Mouse (Mus musculus): ENCODE measurements around the gene Pard3. TPM values are rescaled to one million over a fixed set of nuclear protein-coding genes. Genes with fewer than 3 reads are reported as not detected.

Pard3 gene
- polyA plus RNA-seq, 1 experiment from 2014 or later, result 21.0 TPM

DNA sequence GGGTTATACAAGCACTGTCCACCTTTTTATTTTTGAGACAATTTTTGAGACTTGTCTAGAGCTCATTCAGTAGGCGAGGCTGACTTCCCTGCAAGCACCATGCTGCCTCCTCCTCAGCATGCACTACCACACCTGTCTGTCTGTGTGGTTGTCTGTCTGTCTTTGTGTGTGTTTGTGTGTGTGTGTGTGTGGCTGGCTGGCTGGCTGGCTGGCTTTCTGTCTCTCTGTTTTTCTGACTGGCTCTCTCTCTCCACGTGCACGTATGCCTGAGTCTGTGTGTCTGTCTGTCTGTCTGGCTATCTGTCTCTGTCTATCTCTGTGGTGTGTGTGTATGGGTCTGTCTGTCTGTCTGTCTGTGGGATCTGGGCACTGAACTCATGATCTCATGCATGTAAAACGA, 199.2 kb downstream of the Pard3 start:
- Histone ChIP-seq H3K9me3 (replicated peaks; ENCODE audit: control insufficient read depth, low read length) (no peaks in the 10 kb centered on the region), H3K4me1 (ENCODE audit: control insufficient read depth, insufficient read depth, low read length) (no peaks in the 10 kb centered on the region), H3K4me3 (replicated peaks; ENCODE audit: low read length) (no peak overlapping the region), H3K36me3 (ENCODE audit: control insufficient read depth, insufficient read depth, low read length) (0 out of 2 replicates have a peak, but pooled peaks cover under 1% of the 10 kb centered on the region), H3K27ac (ENCODE audit: low read length) (no peak overlapping the region), H3K9ac (ENCODE audit: low read length) (no peak overlapping the region), H3K27me3 (ENCODE audit: control insufficient read depth, insufficient read depth, low read length) (no peaks in the 10 kb centered on the region), H3K4me2 (ENCODE audit: low read depth, low read length) (no peak overlapping the region)
- 77% methylated on average over 4 of the region's 4 CpGs for WGBS
- ATAC-seq (ENCODE audit: insufficient read depth, low FRiP score), result no peak

DNA sequence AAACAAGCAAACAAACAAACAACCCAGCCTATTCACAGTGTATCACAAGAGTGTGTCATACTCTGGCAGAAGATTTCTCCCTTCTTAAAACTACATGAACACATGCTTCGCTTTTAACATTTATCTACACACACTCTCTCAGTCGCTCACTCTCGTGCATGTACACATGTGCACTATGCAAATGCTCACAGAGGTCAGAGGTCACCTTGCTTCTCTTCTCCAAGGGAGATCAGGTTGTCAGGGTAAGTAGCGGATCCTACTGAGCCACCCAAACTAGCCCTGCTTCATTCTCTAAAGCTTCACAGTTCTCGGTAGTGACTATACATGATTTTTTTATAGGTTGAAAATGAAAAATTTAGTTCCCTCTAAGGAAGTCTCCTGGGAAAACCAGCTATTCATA, 199.8 kb downstream of the Pard3 start:
- Histone ChIP-seq H3K27ac (ENCODE audit: low read length) (no peak overlapping the region), H3K27me3 (ENCODE audit: control insufficient read depth, insufficient read depth, low read length) (no peaks in the 10 kb centered on the region), H3K4me2 (ENCODE audit: low read depth, low read length) (no peak overlapping the region), H3K9me3 (replicated peaks; ENCODE audit: control insufficient read depth, low read length) (no peaks in the 10 kb centered on the region), H3K4me3 (replicated peaks; ENCODE audit: low read length) (no peak overlapping the region), H3K9ac (ENCODE audit: low read length) (no peak overlapping the region), H3K4me1 (ENCODE audit: control insufficient read depth, insufficient read depth, low read length) (no peaks in the 10 kb centered on the region), H3K36me3 (ENCODE audit: control insufficient read depth, insufficient read depth, low read length) (0 out of 2 replicates have a peak, but pooled peaks cover 2% of the 10 kb centered on the region)
- WGBS, result 72% methylated on average over 5 of the region's 5 CpGs
- ATAC-seq (ENCODE audit: insufficient read depth, low FRiP score), result no peak

DNA sequence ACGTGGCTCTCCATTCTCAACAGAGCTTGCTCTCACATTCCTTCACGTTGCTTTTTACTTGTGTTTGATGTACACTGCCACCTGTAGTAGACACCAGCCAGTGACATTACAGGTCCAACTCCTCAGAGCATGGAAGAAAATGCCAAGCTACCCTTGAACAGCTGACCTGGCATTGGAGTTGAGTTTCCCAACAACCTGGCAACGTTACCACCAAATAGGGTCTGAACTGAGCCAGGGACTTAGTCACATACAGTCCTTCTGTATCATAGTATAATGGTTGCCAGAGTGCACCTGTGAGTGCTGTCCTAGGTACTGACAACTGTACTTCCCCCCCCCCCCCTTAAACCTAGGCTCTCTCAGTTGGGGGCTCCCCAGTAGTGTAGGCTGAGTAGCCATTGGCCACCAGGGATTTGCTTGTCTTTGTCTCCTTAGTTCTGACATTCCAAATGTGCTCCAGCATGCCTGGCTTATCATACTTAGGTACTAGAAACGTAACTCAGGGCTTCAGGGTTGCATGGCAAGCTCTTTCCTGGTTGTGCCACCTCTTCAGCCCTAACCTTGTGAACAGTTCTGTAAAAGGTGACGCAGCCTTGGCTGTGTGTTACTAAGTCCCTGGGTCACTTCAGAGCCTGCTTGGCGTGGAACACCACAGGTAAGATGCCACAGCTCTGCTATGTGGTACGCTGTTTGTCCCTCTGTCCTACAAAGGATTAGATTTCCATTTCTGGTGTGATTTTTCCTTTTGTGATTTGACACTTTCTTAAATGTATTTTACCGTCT, 201.2 kb downstream of the Pard3 start:
- H3K4me1 ChIP-seq (ENCODE audit: control insufficient read depth, insufficient read depth, low read length), result no peaks in the 10 kb centered on the region
- no peak overlapping the region for H3K9ac ChIP-seq (ENCODE audit: low read length)
- H3K4me3 ChIP-seq (replicated peaks; ENCODE audit: low read length), result no peak overlapping the region
- WGBS, result 77% methylated on average over 8 of the region's 8 CpGs
- no peak overlapping the region for H3K27ac ChIP-seq (ENCODE audit: low read length)
- H3K36me3 ChIP-seq (ENCODE audit: control insufficient read depth, insufficient read depth, low read length), result 0 out of 2 replicates have a peak, but pooled peaks cover 2% of the 10 kb centered on the region
- ATAC-seq (ENCODE audit: insufficient read depth, low FRiP score), result no peak
- H3K27me3 ChIP-seq (ENCODE audit: control insufficient read depth, insufficient read depth, low read length), result no peaks in the 10 kb centered on the region
- H3K4me2 ChIP-seq (ENCODE audit: low read depth, low read length), result no peak overlapping the region
- H3K9me3 ChIP-seq (replicated peaks; ENCODE audit: control insufficient read depth, low read length), result no peaks in the 10 kb centered on the region

DNA sequence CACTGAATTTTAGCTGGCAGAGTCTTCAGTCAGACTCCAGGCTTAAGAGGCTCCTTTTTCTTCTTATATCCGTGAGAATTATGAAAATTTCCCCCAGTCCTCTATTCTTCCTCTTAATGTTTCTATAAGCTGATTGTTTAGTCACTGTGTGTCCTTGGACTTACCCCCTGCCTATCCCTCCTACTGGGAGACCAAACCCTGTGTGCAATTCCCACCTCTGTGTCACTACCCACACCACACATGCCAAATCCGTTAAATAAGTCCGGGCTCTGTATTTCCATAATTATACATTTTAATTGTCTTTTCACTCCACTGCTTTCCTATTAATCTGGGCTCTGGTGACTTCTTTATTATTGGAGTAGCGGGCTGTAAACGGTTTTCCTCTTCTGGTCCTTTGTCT, 203.1 kb downstream of the Pard3 start:
- Histone ChIP-seq H3K27me3 (ENCODE audit: control insufficient read depth, insufficient read depth, low read length) (no peaks in the 10 kb centered on the region), H3K27ac (ENCODE audit: low read length) (no peak overlapping the region), H3K4me2 (ENCODE audit: low read depth, low read length) (no peak overlapping the region), H3K4me3 (replicated peaks; ENCODE audit: low read length) (no peak overlapping the region), H3K9ac (ENCODE audit: low read length) (no peak overlapping the region), H3K4me1 (ENCODE audit: control insufficient read depth, insufficient read depth, low read length) (no peaks in the 10 kb centered on the region), H3K36me3 (ENCODE audit: control insufficient read depth, insufficient read depth, low read length) (0 out of 2 replicates have a peak, but pooled peaks cover 2% of the 10 kb centered on the region), H3K9me3 (replicated peaks; ENCODE audit: control insufficient read depth, low read length) (no peaks in the 10 kb centered on the region)
- ATAC-seq (ENCODE audit: insufficient read depth, low FRiP score), result no peak
- WGBS, result 68% methylated on average over 5 of the region's 5 CpGs

DNA sequence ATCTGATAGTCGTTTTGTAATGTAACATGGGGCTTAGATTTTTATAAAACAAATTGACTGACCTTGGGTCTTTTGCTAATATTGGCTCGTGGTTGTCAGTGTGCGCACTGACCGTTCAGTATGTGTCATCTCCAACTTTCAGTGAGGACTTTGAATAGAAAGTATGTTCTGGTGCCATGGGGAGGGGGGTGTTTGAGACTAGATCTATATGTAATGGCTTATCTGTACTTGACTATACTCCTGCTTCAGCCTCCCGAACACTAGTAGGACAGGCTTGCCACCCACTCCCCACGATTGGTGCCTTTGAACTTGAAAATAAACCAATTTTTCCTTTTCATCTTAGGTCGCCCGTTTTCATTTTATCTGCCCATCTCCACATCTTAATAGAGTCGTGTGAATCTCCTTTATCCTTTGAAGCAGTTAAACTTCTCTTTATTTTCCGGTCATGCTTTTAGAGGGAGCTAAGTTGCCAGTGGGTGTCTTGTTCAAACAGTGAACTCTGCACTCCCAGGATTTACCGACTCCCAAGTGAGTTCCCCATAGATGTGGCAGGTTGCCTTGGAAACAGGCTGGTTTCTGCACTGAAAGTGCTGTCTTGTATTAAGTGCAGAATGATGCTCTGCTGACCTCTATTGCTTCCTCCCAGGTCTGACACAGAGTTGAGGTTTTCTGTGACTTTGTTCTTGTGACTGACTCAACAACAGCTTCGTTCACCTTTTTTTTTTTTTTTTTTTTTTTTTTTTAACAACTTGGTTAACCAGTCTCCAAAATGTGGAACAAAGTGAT, 204.7 kb downstream of the Pard3 start:
- H3K4me3 ChIP-seq (replicated peaks; ENCODE audit: low read length), result no peak overlapping the region
- H3K27me3 ChIP-seq (ENCODE audit: control insufficient read depth, insufficient read depth, low read length), result no peaks in the 10 kb centered on the region
- no peak overlapping the region for H3K9ac ChIP-seq (ENCODE audit: low read length)
- no peak overlapping the region for H3K4me2 ChIP-seq (ENCODE audit: low read depth, low read length)
- H3K36me3 ChIP-seq (ENCODE audit: control insufficient read depth, insufficient read depth, low read length), result 0 out of 2 replicates have a peak, but pooled peaks cover 2% of the 10 kb centered on the region
- H3K9me3 ChIP-seq (replicated peaks; ENCODE audit: control insufficient read depth, low read length), result no peaks in the 10 kb centered on the region
- WGBS, result 67% methylated on average over 12 of the region's 12 CpGs
- ATAC-seq (ENCODE audit: insufficient read depth, low FRiP score), result no peak
- H3K4me1 ChIP-seq (ENCODE audit: control insufficient read depth, insufficient read depth, low read length), result no peaks in the 10 kb centered on the region
- H3K27ac ChIP-seq (ENCODE audit: low read length), result no peak overlapping the region

DNA sequence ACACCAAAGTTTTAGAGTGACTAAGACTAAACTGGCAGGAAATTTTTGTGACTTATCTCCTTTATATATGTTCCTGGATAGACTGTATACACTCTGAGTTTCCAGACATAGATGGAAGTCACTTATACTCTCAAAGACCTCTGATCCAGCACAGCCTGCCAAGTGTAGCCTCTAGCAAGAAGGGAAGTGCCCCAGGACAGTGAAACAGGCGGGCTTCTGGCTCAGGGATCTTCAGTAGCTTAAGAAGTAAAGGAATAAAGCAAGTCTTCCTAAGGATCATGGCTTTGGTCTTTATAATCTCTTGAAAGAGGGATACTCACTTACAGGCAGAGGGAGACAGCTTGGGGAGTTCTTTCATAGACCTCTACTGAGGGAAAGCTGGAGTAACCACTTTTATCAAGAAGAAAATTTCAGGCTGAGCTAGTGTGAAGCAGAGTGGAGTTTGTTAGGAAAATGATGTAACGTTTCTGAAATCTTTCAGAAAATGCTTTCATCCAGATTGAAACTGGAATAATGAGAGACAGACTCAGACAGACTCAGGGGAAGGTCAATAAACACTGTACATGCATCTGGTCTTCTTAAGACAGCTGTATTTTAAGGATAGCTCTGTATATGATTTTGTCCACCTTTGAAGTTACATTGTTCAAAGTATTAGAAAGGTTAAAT, 205.5 kb downstream of the Pard3 start:
- no peak for ATAC-seq (ENCODE audit: insufficient read depth, low FRiP score)

DNA sequence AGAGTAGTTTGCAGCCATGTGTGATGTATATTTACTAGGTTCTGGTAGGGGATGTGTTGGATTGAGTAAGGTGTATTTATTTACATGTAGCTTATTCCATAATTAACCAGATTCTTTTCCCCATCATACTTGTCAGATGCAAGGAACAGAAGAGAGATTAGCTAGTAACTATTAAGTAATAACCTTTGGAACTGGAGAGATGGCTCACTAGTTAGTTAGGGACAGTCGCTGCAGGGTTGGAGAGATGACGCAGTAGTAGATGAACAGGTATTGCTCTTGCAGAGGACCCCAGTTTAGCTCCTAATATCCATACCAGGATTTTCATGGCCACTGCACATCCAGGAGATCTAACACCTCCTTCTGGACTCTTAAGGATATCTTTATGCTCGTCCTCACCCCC, 207.5 kb downstream of the Pard3 start:
- Histone ChIP-seq H3K36me3 (ENCODE audit: control insufficient read depth, insufficient read depth, low read length) (0 out of 2 replicates have a peak, but pooled peaks cover 2% of the 10 kb centered on the region), H3K4me2 (ENCODE audit: low read depth, low read length) (no peak overlapping the region), H3K9ac (ENCODE audit: low read length) (no peak overlapping the region), H3K27me3 (ENCODE audit: control insufficient read depth, insufficient read depth, low read length) (no peaks in the 10 kb centered on the region), H3K9me3 (replicated peaks; ENCODE audit: control insufficient read depth, low read length) (no peaks in the 10 kb centered on the region), H3K4me1 (ENCODE audit: control insufficient read depth, insufficient read depth, low read length) (no peaks in the 10 kb centered on the region), H3K27ac (ENCODE audit: low read length) (no peak overlapping the region), H3K4me3 (replicated peaks; ENCODE audit: low read length) (no peak overlapping the region)
- no peak for ATAC-seq (ENCODE audit: insufficient read depth, low FRiP score)
- WGBS, result 84% methylated on average over 3 of the region's 3 CpGs

More for the DNA sequence above, 205.5 kb downstream of the Pard3 start:
- Histone ChIP-seq H3K27ac (ENCODE audit: low read length) (0 out of 2 replicates have a peak overlapping the region, but pooled peaks have one; percentile 2), H3K4me2 (ENCODE audit: low read depth, low read length) (no peak overlapping the region), H3K4me1 (ENCODE audit: control insufficient read depth, insufficient read depth, low read length) (no peaks in the 10 kb centered on the region), H3K9me3 (replicated peaks; ENCODE audit: control insufficient read depth, low read length) (no peaks in the 10 kb centered on the region), H3K9ac (ENCODE audit: low read length) (no peak overlapping the region), H3K36me3 (ENCODE audit: control insufficient read depth, insufficient read depth, low read length) (0 out of 2 replicates have a peak, but pooled peaks cover 2% of the 10 kb centered on the region), H3K4me3 (replicated peaks; ENCODE audit: low read length) (no peak overlapping the region), H3K27me3 (ENCODE audit: control insufficient read depth, insufficient read depth, low read length) (no peaks in the 10 kb centered on the region)
- 44% methylated on average over 2 of the region's 2 CpGs for WGBS

DNA sequence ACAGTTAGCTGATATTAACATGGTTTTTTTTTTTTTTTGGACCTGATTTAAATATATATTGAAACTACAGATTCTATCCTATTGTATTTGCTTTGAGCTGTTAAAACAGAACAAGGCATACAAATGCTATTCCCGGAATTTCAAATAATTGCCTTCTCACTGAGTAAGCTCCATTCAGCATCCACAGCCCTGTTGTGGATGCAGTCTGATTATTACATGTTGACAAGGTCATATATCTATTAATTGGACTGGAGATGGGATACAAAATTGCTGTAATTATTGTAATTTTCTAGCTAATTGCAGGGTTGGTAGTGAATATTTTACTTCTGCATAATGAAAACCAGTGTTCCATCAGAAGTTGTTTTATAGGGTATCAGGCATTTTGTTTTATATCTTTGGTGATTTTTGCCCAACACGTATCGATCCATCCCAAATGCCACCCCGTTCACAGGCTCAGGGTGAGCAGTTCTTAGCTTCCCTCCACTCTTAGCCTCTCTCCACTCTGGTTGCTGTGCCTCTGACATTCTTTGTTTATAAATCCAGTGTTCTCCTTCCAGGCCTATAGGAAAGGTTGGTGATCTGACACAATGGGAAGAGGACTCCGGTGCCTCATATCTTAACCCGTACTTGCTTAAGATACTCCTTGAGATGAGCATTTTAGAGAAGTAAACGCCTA, 216.7 kb downstream of the Pard3 start:
- H3K36me3 ChIP-seq (ENCODE audit: control insufficient read depth, insufficient read depth, low read length), result no peaks in the 10 kb centered on the region; the same call in 1 of the 2 replicates
- no peak overlapping the region for H3K27ac ChIP-seq (ENCODE audit: low read length)
- no peaks in the 10 kb centered on the region for H3K27me3 ChIP-seq (ENCODE audit: control insufficient read depth, insufficient read depth, low read length)
- H3K4me2 ChIP-seq (ENCODE audit: low read depth, low read length), result no peak overlapping the region
- H3K9ac ChIP-seq (ENCODE audit: low read length), result no peak overlapping the region
- H3K9me3 ChIP-seq (replicated peaks; ENCODE audit: control insufficient read depth, low read length), result no peaks in the 10 kb centered on the region
- 83% methylated on average over 7 of the region's 7 CpGs for WGBS
- H3K4me1 ChIP-seq (ENCODE audit: control insufficient read depth, insufficient read depth, low read length), result no peaks in the 10 kb centered on the region
- H3K4me3 ChIP-seq (replicated peaks; ENCODE audit: low read length), result no peak overlapping the region
- ATAC-seq (ENCODE audit: insufficient read depth, low FRiP score), result no peak
